Mouse (Mus musculus) olfactory bulb, adult 2 months (tissue): ENCODE measurements around the gene Phf24.

Experiments
- CTCF ChIP-seq: fragments of 200-500 bp; IDR thresholded peaks from 2 replicates; pipeline ENCODE4 v1.5.1; 2012; ENCODE audit warnings: low read depth, mild to moderate bottlenecking, low read length, moderate library complexity; ENCODE audit not compliant: insufficient read depth
- POLR2A ChIP-seq: fragments of 200-500 bp; IDR thresholded peaks from 2 replicates; pipeline ENCODE4 v1.6.1; 2012; ENCODE audit warnings: mild to moderate bottlenecking, low read depth, low read length, moderate library complexity; ENCODE audit not compliant: insufficient read depth

DNA sequence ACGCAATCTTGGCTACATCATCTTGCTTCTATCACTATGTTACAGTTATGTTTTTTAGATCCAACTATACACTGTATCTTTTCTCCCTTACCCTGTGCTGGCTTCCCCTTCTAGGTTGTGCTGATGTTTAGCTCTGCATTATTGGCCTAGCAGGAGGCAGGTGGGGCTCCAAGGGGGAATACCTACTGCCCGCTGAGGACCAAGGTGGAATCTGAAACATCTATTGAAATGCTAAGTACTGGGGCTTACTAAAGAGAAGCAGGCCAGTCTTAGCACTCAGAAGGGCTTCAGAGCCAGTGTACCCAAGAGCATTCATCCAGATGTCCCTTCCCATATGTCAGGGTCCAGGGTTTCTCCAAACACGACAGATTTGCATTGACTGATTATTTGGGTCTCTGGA is 17.5 kb upstream of the Phf24 start:
- TF ChIP-seq CTCF (no peak), POLR2A (no peak)
